Mouse (Mus musculus): ENCODE measurements around the gene Uxs1. TPM values are rescaled to one million over a fixed set of nuclear protein-coding genes. Genes with fewer than 3 reads are reported as not detected.

The Uxs1 gene
- polyA plus RNA-seq, 1 experiment from 2014 or later, result 22.5 TPM

- Histone ChIP-seq H3K27ac (peak overlapping the region; percentile 9; the same call in 1 of the 2 replicates), H3K27me3 (no peaks in the 10 kb centered on the region), H3K4me3 (no peak overlapping the region), H3K9ac (no peak overlapping the region), H3K4me2 (replicated peaks) (no peak overlapping the region), H3K9me3 (replicated peaks) (no peaks in the 10 kb centered on the region), H3K36me3 (no peaks in the 10 kb centered on the region), H3K4me1 (peaks cover 22% of the 10 kb centered on the region)
- peak; percentile 93 for ATAC-seq (ENCODE audit: low FRiP score)
- WGBS, result 7% methylated on average over 4 of the region's 4 CpGs
These were observed 129.0 kb downstream of the Uxs1 start for GRCm38 (mm10) chr1:43698577-43699000.

Other genes with a start within 250 kb of the Uxs1 start
- 13.0 and 14.3 TPM in 2 replicates for gene 1500015O10Rik, start 97.2 kb downstream of the Uxs1 start, polyA plus RNA-seq (2016; fragmentation: Nextera tagmentation; extraction: Ambion mirVana)
- 64.0 and 70.9 TPM in 2 replicates for gene Tpp2, start 105.8 kb upstream of the Uxs1 start, polyA plus RNA-seq (2016; fragmentation: Nextera tagmentation; extraction: Ambion mirVana)
- gene Mettl21c, start 192.2 kb upstream of the Uxs1 start, polyA plus RNA-seq (2016; fragmentation: Nextera tagmentation; extraction: Ambion mirVana), result 0.59 and 1.2 TPM in 2 replicates
- 0.08 and 0.18 TPM in 2 replicates for gene Gm8251, start 234.1 kb upstream of the Uxs1 start, polyA plus RNA-seq (2016; fragmentation: Nextera tagmentation; extraction: Ambion mirVana)